Mouse (Mus musculus) cerebellum, adult (tissue): Measurements from ENCODE around the gene Ctnna3.
"Not testable (repeated sequence)": the region's sequence is repeated elsewhere in the genome, so short reads cannot be mapped to it uniquely, and the experiment has no call there.

Source experiments
- ATAC-seq: cut with Nextera tagmentation; 2 replicates; pipeline ENCODE4 v1.9.2; 2017; ENCODE audit warnings: mild to moderate bottlenecking, moderate library complexity, mixed read lengths; ENCODE audit not compliant: insufficient number of reproducible peaks, low FRiP score, low TSS enrichment

Gene Ctnna3

GRCm38 (mm10) chr10:64115246-64115645, 685.3 kb downstream of the Ctnna3 start:
- no peak for ATAC-seq

- peak; percentile 97 for ATAC-seq
Observed at GRCm38 (mm10) chr10:64118833-64119232, 688.9 kb downstream of the Ctnna3 start.

- ATAC-seq = peak; percentile 94
Observed at GRCm38 (mm10) chr10:64130397-64131150, 700.7 kb downstream of the Ctnna3 start.

GRCm38 (mm10) chr10:64133461-64133860, 703.6 kb downstream of the Ctnna3 start:
- no peak for ATAC-seq

GRCm38 (mm10) chr10:64135481-64135880, 705.6 kb downstream of the Ctnna3 start:
- no peak for ATAC-seq

- no peak for ATAC-seq
Observed at GRCm38 (mm10) chr10:64146511-64146910, 716.6 kb downstream of the Ctnna3 start.

GRCm38 (mm10) chr10:64181696-64182095, 751.8 kb downstream of the Ctnna3 start:
- no peak for ATAC-seq

GRCm38 (mm10) chr10:64182731-64183130, 752.8 kb downstream of the Ctnna3 start:
- ATAC-seq = no peak

- no peak for ATAC-seq
Observed at GRCm38 (mm10) chr10:64188046-64188445, 758.1 kb downstream of the Ctnna3 start.

- ATAC-seq = no peak
Observed at GRCm38 (mm10) chr10:64197584-64197983, 767.7 kb downstream of the Ctnna3 start.

- no peak for ATAC-seq
Observed at GRCm38 (mm10) chr10:64215632-64216031, 785.7 kb downstream of the Ctnna3 start.

- no peak for ATAC-seq
Observed at GRCm38 (mm10) chr10:64223023-64223422, 793.1 kb downstream of the Ctnna3 start.

GRCm38 (mm10) chr10:64224007-64224406, 794.1 kb downstream of the Ctnna3 start:
- no peak for ATAC-seq

- ATAC-seq = no peak
Observed at GRCm38 (mm10) chr10:64224424-64224823, 794.5 kb downstream of the Ctnna3 start.

GRCm38 (mm10) chr10:64225826-64226225, 795.9 kb downstream of the Ctnna3 start:
- ATAC-seq = not testable (repeated sequence)

- ATAC-seq = no peak
Observed at GRCm38 (mm10) chr10:64243421-64243820, 813.5 kb downstream of the Ctnna3 start.

- no peak for ATAC-seq
Observed at GRCm38 (mm10) chr10:64268156-64268555, 838.3 kb downstream of the Ctnna3 start.

- no peak for ATAC-seq
Observed at GRCm38 (mm10) chr10:64275143-64275542, 845.2 kb downstream of the Ctnna3 start.

- no peak; the same call in 1 of the 2 replicates for ATAC-seq
Observed at GRCm38 (mm10) chr10:64278836-64279235, 848.9 kb downstream of the Ctnna3 start.

GRCm38 (mm10) chr10:64305802-64306201, 875.9 kb downstream of the Ctnna3 start:
- no peak for ATAC-seq

- ATAC-seq = no peak
Observed at GRCm38 (mm10) chr10:64311622-64312292, 881.9 kb downstream of the Ctnna3 start.

- no peak for ATAC-seq
Observed at GRCm38 (mm10) chr10:64320332-64320731, 890.4 kb downstream of the Ctnna3 start.
